Mouse (Mus musculus): ENCODE results near the gene Plin4. TPM values are rescaled to one million over a fixed set of nuclear protein-coding genes. Genes with fewer than 3 reads are reported as not detected.

Gene Plin4
- total and polyA plus RNA-seq, 2 experiments, result 2.1 to 2.8 TPM

DNA sequence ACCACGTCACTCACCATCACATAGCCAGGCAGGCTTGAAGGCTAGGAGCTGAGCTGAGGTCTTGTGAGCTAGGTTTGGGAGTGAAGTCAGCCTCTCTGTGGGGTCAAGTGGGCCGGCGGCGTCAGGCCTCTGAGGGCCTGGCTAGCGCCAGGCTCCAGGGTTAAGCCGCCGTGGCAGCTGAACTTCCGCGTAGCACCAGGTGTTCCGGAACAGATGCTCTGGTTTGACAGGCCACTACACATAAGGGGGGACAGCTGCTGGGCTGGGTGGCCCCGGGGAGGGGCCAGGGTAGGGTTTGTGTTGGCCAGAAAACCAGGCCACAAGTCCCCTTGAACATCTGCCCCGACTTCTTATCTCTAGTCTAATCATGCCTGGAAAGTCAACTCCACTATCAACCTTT lies 37.8 kb upstream of the Plin4 start:
- H3K79me2 ChIP-seq (ENCODE audit: control insufficient read depth, insufficient read depth, low read length), result no peaks in the 10 kb centered on the region
- H3K4me3 ChIP-seq (ENCODE audit: insufficient read depth, low read depth, low read length), result no peak overlapping the region
- peaks cover 10% of the 10 kb centered on the region for H3K27me3 ChIP-seq (ENCODE audit: control insufficient read depth, insufficient read depth, low read length)
- H3K4me1 ChIP-seq (ENCODE audit: control insufficient read depth, insufficient read depth, low read length), result no peaks in the 10 kb centered on the region
- DNase-seq (ENCODE audit: extremely low read depth, low read depth, low spot score), result no peak
- 77% methylated on average over 12 of the region's 12 CpGs for WGBS
- TF ChIP-seq POLR2A (IDR thresholded peaks at IDR 0.05; ENCODE audit: extremely low read depth, insufficient read depth, low read length) (no peak), CTCF (IDR thresholded peaks at IDR 0.05; ENCODE audit: low read depth, low read length) (no peak)
- H3K9ac ChIP-seq (ENCODE audit: low read depth, low read length), result no peak overlapping the region
- H3K27ac ChIP-seq (replicated peaks; ENCODE audit: insufficient read depth, low read depth, low read length), result no peak overlapping the region
- H3K36me3 ChIP-seq (ENCODE audit: control insufficient read depth, insufficient read depth, low read length), result no peaks in the 10 kb centered on the region

GRCm38 (mm10) chr17:56146131-56146530 lies 36.5 kb upstream of the Plin4 start:
- Histone ChIP-seq H3K36me3 (ENCODE audit: control insufficient read depth, insufficient read depth, low read length) (no peaks in the 10 kb centered on the region), H3K9ac (ENCODE audit: low read depth, low read length) (no peak overlapping the region), H3K4me3 (ENCODE audit: insufficient read depth, low read depth, low read length) (no peak overlapping the region), H3K4me1 (ENCODE audit: control insufficient read depth, insufficient read depth, low read length) (no peaks in the 10 kb centered on the region), H3K79me2 (ENCODE audit: control insufficient read depth, insufficient read depth, low read length) (no peaks in the 10 kb centered on the region), H3K27ac (replicated peaks; ENCODE audit: insufficient read depth, low read depth, low read length) (no peak overlapping the region), H3K27me3 (ENCODE audit: control insufficient read depth, insufficient read depth, low read length) (peaks cover 17% of the 10 kb centered on the region)
- TF ChIP-seq POLR2A (IDR thresholded peaks at IDR 0.05; ENCODE audit: extremely low read depth, insufficient read depth, low read length) (no peak), CTCF (IDR thresholded peaks at IDR 0.05; ENCODE audit: low read depth, low read length) (no peak)
- WGBS, result 45% methylated on average over 9 of the region's 9 CpGs
- DNase-seq (ENCODE audit: extremely low read depth, low read depth, low spot score), result no peak

- Histone ChIP-seq H3K4me3 (ENCODE audit: insufficient read depth, low read depth, low read length) (no peak overlapping the region), H3K79me2 (ENCODE audit: control insufficient read depth, insufficient read depth, low read length) (no peaks in the 10 kb centered on the region), H3K36me3 (ENCODE audit: control insufficient read depth, insufficient read depth, low read length) (no peaks in the 10 kb centered on the region), H3K27ac (replicated peaks; ENCODE audit: insufficient read depth, low read depth, low read length) (no peak overlapping the region), H3K4me1 (ENCODE audit: control insufficient read depth, insufficient read depth, low read length) (no peaks in the 10 kb centered on the region), H3K27me3 (ENCODE audit: control insufficient read depth, insufficient read depth, low read length) (peaks cover 25% of the 10 kb centered on the region), H3K9ac (ENCODE audit: low read depth, low read length) (no peak overlapping the region)
- DNase-seq (ENCODE audit: extremely low read depth, low read depth, low spot score), result no peak
- 78% methylated on average over 9 of the region's 9 CpGs for WGBS
- TF ChIP-seq POLR2A (IDR thresholded peaks at IDR 0.05; ENCODE audit: extremely low read depth, insufficient read depth, low read length) (no peak), CTCF (IDR thresholded peaks at IDR 0.05; ENCODE audit: low read depth, low read length) (no peak)
Observed at GRCm38 (mm10) chr17:56144546-56144945, 34.9 kb upstream of the Plin4 start.

GRCm38 (mm10) chr17:56141702-56142605 lies 32.4 kb upstream of the Plin4 start:
- H3K27me3 ChIP-seq (ENCODE audit: control insufficient read depth, insufficient read depth, low read length), result peaks cover 15% of the 10 kb centered on the region

DNA sequence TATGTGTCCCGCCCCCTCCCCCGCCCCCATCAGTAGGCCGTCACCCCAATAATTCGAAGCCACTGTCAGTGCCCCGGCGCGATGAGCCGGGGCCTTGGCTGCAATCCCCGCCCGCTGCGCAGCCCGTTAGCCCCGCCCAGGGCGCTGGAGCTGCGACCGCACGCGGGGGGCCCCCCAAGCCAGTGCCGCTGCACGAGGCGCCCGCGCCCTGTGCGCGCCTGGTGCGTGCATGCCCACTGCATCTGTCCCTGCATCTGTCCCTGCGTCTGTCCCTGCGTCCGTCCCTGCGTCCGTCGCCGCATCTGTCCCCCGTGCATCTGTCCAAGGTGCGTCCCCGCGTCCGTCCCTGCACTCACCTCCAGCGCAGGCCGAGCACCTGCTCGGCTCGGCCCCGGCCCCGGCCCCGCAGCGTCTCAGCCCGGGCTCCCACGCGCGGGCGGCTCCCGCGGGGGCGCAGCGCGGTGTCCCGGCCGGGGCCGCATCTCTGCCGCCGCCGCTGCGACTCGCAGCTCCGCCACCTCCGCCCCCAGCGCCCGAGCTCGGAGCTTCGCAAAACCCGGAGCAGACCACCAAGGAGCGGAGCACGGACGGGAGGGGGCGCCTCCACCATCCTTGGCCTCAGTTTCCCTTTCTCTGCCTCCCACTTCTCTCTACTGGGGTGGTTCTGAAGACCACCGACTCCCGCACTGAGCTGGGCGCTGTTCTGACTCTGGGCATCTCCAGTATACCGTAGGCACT lies 30.4 kb upstream of the Plin4 start, which contains the start of gene Sema6b:
TSS of gene Sema6b (minus strand) at position 486 of the 738 bp plus-strand sequence.
- Histone ChIP-seq H3K4me3 (ENCODE audit: insufficient read depth, low read depth, low read length) (peak within 1 kb of the TSS; percentile 70), H3K27me3 (ENCODE audit: control insufficient read depth, insufficient read depth, low read length) (peaks cover 15% of the 10 kb centered on the region), H3K36me3 (ENCODE audit: control insufficient read depth, insufficient read depth, low read length) (no peaks in the 10 kb centered on the region), H3K79me2 (ENCODE audit: control insufficient read depth, insufficient read depth, low read length) (no peaks in the 10 kb centered on the region), H3K27ac (replicated peaks; ENCODE audit: insufficient read depth, low read depth, low read length) (no peak within 1 kb of the TSS), H3K4me1 (ENCODE audit: control insufficient read depth, insufficient read depth, low read length) (no peaks in the 10 kb centered on the region), H3K9ac (ENCODE audit: low read depth, low read length) (peak within 1 kb of the TSS; percentile 52)
- WGBS, result 4% methylated on average over 79 of the region's 79 CpGs
- TF ChIP-seq POLR2A (IDR thresholded peaks at IDR 0.05; ENCODE audit: extremely low read depth, insufficient read depth, low read length) (no peak), CTCF (IDR thresholded peaks at IDR 0.05; ENCODE audit: low read depth, low read length) (no peak)
- DNase-seq (ENCODE audit: extremely low read depth, low read depth, low spot score), result no peak

More at GRCm38 (mm10) chr17:56141702-56142605, 32.4 kb upstream of the Plin4 start:
- TF ChIP-seq CTCF (IDR thresholded peaks at IDR 0.05; ENCODE audit: low read depth, low read length) (no peak), POLR2A (IDR thresholded peaks at IDR 0.05; ENCODE audit: extremely low read depth, insufficient read depth, low read length) (no peak)
- H3K4me3 ChIP-seq (ENCODE audit: insufficient read depth, low read depth, low read length), result peak overlapping the region; percentile 29; the same call in 1 of the 2 replicates
- no peaks in the 10 kb centered on the region for H3K36me3 ChIP-seq (ENCODE audit: control insufficient read depth, insufficient read depth, low read length)
- WGBS, result 5% methylated on average over 45 of the region's 47 CpGs
- H3K27ac ChIP-seq (replicated peaks; ENCODE audit: insufficient read depth, low read depth, low read length), result no peak overlapping the region
- no peak for DNase-seq (ENCODE audit: extremely low read depth, low read depth, low spot score)
- no peaks in the 10 kb centered on the region for H3K79me2 ChIP-seq (ENCODE audit: control insufficient read depth, insufficient read depth, low read length)
- H3K9ac ChIP-seq (ENCODE audit: low read depth, low read length), result no peak overlapping the region
- no peaks in the 10 kb centered on the region for H3K4me1 ChIP-seq (ENCODE audit: control insufficient read depth, insufficient read depth, low read length)

Data from liver, adult 2 months (tissue).